Mouse (Mus musculus) cerebral cortex, adult 2 months (tissue): ENCODE measurements around the gene Gfpt1.

Source experiments
- WGBS: fragments of 180-500 bp; shearing (Covaris S2); methylation state at CpG from one replicate; pipeline ENCODE4 v1.1.7; 2018; 5-methylcytosine and 5-hydroxymethylcytosine counted together

Gfpt1 gene

DNA sequence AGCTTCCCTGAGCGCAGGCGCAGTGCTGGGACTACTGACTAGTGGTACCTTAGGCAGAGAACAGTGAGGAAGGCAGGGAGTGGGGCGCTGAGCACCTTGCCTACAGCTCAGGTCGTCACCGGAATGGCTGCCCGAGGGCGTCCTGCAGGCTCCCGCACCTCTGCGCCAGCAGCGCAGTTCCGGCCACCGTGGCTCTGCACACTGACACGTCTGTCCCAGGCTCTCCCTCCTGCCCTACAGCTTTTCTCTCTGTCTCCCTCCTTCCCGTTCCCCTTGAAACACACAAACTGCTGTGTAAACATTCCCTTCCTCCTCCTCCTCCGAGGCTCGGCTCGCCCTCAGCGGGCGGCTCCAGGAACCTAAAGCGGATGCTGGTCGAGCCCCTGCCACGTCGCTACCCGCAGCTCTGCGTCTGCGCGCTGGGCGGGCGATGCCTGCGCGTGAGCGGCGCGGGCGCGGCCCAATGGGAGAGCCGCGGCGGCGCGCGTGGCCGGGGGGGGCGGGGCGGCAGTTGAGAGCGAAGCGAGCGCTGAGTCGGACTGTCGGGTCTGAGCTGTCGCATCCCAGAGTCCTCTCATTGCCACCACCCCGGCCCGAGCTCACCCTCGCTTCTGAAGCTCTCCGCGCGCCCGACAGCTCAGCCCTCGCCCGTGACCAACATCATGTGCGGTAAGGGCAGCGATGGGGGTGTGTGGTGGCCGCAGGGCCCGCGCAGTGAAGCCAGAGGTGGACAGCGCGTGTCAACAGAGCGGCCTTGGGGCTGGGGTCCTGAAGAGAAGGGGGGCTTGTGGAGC lies at the start of gene Gfpt1:
Gene Gfpt1, plus strand, starts transcription at position 510 of the 794 bp plus-strand sequence.
- under 1% methylated on average over 68 of the region's 68 CpGs for WGBS

DNA sequence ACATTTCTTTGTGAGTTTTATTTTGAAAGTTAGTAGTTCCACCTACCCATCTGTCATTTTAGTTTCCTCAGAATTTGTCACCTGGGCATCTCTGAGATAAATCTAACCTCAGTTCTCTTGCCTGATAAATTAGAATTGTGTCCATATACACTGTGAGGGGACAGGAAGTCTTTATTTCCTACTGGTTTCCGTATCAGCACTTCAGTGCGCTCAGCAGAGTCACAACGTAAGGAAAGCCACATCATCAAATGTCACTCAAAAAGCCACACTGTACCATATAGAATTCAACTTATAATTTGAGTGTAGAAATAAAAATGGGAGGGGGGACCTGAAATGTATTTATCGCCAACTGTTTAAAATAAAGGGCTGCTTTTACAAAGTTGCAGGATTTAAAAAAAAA lies 48.4 kb upstream of the Gfpt1 start:
- WGBS, result 79% methylated on average over 4 of the region's 4 CpGs

DNA sequence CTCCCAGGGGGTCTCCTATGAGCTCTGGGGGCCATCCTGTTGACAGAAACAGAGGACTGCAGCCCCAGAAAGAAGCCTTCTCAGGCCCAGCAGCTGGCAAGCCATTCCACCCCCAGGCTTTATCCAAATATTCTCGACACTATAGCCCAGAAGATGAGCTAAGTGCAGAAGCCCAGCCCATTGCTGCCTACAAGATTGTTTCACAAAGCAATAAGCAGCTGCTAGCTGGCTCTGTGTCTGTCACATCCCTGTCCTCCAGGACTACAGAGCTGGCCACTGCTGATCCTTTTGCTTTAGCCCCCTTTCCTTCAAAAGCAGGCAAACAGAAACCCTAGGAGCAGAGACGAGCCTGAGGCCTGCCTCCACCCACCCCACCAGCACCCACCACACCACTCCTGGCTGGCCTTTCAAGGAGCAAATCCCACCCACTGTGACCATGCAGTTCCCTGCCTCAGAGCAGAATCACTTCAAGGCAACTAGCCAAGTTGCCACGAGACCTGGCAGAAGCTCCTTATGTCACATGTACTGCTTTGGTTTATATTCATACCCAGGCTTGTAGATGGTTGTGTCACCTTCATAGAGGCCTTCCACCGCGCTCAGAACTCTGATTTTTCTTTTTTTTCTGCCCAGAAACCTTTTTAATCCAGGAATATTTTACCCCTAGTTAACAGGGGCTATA lies 45.9 kb upstream of the Gfpt1 start:
- 38% methylated on average over 5 of the region's 5 CpGs for WGBS

DNA sequence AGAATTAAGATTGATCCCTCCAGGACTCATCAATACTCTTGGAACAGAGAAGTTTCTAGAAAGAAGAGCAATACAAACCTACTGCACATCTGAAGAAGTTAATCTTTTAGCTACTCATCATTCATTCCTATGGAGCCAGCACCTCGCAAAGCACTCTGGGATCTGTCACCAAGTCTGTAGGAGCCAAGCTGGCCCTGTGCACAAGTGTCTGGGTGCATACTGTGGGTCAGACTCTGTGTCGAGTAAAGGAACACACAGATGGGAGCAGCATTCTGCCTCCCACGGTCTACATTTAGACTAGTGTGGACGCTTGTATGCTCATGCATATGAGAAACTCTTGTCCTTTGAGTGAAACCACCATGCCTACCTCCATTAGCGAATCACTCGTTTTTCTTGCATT lies 45.3 kb upstream of the Gfpt1 start:
- 65% methylated on average over 6 of the region's 6 CpGs for WGBS

DNA sequence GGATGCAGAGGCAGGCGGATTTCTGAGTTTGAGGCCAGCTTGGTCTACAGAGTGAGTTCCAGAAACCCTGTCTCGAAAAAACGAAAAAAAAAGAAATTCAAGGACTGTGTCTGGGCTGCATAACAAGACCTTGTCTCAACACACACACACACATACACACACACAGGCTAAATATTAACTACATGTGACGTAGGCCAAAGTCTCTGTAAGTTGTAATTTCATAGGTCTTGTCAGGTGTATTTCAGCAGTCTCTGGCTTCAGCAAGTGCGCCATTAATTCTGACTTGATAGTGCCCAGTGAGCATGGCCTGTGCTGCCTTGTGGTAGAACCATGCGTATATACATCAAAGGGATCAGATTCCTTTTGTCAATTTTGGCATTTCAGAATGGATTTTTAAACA lies 40.7 kb upstream of the Gfpt1 start:
- WGBS, result 96% methylated on average over 6 of the region's 6 CpGs

DNA sequence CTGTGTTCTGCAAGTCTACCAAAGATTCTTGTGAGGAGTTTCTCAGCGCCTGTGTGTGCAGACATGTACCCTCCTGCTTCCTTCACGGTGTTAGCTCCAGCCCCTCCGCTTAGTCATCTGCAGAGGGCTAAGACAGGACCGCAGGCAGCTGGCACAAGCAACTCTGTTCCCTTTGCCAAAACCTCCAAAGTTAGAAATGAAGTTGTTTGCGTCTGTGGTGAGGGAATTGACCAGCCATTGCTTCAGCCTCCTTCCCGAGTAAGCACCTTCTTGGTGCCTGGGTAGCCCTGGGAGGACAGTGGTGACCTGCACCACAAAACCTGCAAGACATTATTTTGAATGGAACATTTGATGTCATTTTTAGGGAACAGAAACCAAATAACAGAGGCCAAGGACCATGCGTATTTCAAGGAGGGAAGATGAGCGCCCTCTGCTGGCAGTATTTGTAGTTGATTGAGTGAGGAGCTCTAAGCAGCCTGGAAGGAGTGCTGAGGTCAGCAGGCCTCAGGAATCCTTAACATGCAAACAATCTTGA lies 40.1 kb upstream of the Gfpt1 start:
- WGBS, result 13% methylated on average over 8 of the region's 8 CpGs

DNA sequence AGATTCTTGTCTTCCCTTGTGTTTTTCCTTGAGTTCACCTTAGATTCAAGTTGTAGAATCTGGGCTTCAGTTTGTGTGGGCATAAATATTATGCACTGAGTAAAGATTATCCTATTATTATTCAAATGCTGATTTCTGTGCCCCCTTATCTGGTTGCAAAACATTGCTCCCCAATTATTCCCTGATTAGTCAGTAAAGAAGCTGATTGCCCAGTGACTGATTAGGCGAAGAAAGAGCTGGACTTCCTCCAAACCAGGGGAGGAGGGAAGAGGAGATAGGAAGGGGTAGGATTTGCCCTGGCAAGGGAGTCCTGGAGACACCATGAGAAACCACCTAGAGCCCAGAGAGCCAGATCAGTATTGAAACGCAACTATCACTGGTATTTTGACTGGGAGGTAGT lies 38.5 kb upstream of the Gfpt1 start:
- WGBS, result 49% methylated on average over 2 of the region's 2 CpGs

DNA sequence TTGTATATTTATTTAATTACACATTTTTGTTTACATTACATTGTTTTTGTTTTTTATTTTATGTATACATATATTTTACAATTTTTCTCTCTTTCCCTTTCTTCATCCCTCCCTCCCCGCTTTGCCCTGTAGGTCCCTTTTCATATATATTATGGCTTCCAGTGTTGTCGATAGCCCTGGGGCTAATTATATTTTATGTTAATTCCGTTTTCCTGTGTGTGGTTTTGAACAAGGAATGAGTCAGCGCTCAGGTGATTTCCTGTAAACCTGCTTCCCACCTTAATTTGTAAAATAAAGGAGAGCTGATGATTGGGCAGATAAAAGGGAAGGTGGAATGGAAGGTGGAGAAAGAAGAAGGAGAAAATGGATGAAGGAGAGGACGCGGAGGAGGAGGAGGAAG lies 33.8 kb upstream of the Gfpt1 start, which contains the start of gene Nfu1:
Gene Nfu1, plus strand, starts transcription at position 350 of the 400 bp plus-strand sequence.
- WGBS, result 72% methylated on average over 6 of the region's 6 CpGs

DNA sequence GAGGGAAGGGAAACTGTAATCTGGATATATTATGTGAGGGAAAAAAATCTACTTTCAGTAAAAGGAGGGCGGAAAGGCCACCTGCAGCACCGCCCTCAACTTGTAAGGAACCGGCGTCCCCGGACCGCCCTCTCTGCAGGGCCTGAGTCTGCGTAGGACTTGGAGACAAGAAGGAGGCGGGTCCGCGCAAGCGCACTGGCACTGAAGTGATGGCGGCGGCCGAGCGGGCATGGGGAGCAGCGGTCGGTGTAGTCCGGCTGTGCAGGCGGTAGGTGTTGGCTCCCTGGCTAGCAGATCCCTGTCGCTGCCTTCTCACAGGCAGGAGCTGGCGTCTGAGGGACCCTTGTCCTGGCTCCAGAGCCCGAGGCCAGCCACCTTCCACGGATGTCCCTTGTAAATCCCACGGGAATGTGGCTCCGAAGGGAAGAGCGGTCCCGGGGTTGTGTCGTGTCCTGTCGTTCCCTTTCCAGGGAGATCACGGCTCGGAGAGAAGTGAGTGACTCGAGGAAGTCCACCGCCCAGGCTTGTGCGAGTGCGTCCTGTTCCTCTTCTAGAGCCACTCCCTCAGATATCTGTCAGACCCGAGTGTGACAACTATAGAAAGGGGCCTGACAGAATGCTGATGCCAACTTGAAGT lies 32.8 kb upstream of the Gfpt1 start:
- under 1% methylated on average over 36 of the region's 36 CpGs for WGBS

DNA sequence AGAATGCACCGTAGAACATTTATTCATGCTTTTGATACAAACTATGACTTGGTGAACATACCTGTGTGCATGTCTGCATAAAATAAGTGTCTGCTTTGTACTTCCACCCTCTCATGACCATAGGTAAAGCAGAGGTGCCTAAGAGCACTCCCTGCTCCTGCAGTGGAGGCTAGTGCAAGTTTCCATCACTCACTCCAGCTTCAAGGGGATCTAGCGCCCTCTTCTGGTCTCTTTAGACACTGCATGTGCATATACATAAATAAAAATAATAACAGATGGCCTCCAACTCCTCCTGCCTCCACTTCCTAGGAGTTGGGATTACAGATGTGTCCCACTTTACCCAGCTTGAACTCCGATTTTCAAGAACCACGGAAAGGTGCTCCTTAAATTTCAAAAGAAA lies 25.7 kb upstream of the Gfpt1 start:
- 53% methylated on average over 4 of the region's 4 CpGs for WGBS

DNA sequence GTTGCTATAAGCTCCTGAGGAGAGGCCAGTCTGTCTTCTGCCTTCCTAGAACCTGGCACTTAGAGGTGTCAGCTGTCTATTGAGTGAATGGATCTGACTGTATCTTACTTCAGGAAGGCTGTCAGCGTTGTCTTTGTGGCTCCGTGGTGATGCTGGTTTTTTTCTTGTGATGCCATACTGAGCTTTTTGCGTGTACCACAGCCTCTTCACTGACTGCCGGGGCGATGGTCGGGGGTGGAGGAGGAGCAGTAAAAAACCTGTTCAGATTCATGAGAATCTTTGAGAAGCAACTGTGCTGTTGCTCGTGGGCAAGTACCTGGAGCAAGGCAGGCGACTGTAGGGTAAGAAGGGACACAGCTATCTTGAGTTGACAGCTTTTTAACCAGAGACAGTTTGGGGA lies 23.8 kb upstream of the Gfpt1 start:
- WGBS, result 62% methylated on average over 8 of the region's 8 CpGs

DNA sequence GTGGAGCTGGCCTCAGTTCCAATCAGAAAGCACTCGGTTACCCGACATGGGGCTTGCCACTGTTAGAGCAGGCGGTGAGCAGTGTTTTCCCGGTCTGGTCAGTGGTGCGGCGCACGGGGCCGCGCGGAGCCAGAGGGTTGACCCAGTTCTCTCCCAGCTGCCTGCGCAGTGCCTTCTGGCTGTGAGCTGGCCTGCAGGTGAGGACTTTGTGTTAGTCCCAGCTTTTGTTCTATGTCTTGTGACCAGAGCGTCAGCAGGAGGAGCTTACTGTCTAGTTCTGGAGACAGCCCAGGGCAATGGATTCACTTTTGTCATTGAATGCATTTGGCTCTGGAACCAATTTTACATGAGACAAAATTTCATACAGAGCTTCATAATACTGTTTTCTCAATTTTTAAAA lies 20.9 kb upstream of the Gfpt1 start:
- whole genome bisulfite sequencing, result 97% methylated on average over 12 of the region's 12 CpGs

DNA sequence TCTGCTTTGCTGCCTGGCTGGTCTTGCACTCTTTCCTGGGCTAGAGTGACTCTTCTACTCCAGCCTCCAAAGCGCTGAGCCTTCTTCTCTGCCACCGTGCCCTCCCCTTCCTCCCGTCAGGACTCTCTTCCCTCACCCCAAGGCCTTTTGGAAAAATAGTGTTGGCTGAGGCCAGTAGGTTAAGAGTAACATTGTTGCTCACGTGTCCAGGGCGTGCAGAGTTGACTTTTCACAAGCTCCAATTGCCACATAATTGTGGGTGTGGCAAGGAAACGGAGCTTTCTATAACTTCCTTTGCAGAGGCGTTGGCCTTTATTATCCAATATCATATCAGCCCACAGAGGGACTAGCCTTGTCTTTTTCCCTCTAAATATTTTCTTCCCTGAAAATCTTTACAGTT lies 15.7 kb upstream of the Gfpt1 start:
- WGBS, result 82% methylated on average over 7 of the region's 7 CpGs

DNA sequence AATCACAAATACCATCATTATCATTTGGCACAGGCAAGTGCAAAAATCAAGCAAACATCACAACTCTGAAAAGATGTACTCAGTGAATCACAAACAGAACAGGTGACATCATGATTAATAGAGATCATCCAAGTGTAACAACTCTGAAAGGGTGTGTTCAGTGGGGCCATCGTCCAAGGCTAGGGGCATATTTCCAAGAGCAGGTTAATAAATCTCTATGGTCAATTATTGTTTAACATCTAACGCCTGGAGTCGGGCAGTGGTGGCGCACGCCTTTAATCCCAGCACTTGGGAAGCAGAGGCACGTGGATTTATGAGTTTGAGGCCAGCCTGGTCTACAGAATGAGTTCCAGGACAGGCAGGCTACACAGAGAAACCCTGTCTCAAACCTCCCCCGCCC lies 11.3 kb upstream of the Gfpt1 start:
- WGBS, result 90% methylated on average over 7 of the region's 7 CpGs

DNA sequence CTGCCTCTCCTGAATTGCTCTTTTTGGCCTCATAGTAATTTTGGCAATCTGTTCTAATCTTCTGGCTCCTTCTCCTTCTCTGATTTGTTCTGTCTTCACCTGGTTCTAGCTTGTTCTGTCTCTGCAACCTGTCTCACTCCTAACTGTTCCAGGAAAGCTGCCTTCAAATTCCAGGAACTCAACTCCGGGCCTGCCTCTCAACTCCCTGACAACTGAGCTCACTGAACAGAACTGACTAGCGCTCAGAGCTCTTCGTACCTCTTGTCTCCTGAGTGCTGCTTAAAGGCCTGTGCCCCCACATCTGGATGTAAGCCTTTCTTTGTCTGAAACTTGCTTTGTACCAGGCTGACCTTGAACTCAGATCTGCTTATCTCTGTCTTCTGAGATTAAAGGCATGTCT lies 10.2 kb upstream of the Gfpt1 start:
- 96% methylated on average over 3 of the region's 3 CpGs for WGBS

DNA sequence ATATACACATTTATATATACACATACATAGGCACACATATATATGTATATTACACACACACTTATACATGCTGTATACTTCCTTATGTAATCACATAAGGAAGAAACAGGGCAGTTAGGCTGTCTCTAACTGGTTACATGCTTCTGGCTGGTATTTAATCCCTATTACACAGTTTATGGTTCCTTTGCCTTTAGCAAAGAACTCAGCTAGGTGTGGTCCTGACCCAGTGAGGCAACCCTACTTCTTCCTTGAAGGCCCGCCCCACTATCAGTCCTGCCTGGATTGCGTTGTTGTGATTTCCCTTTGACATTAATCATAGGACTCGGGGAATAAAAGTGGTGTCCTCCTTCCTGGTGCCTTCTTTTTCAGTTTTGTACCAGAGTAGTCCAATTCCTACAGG lies 8.3 kb upstream of the Gfpt1 start:
- WGBS, result 96% methylated on average over 3 of the region's 3 CpGs

DNA sequence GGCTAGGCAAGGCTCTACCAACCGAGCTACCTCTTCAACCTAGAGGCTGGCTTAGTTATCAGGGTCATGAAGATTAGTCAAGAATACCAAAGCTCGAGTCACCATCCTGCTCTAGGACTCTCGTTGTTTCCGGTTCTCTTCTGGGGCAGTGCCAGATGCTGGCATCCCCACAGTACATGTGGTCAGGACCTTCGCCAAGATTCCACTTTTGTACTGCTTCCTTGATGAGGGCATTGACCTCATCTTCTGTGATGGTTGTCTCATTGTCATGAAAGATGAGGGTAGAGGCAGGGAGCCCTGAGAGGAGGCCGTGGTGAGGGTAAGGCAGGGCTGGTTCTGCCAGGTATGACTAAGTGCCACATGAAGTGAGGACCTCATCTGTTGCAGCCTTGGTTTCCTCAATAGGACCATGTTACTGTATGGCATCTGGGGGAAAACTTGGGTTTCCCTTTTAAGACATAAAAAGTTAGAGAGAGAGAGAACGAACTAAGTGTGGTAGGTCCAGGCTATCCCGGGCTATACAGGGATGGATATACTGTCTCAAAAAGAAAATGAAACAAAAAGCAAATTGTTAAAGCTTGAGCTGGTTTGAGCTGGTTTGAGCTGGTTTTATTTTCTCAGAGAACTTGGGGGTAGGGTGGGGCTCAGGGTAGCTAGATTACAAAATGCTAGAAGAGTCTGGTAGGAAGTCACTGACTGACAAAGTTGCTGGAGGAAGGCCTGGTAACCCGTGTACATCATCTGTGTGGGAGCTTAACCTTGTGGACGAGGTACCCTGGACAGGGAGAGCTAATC lies 4.6 kb upstream of the Gfpt1 start:
- 84% methylated on average over 10 of the region's 10 CpGs for WGBS

DNA sequence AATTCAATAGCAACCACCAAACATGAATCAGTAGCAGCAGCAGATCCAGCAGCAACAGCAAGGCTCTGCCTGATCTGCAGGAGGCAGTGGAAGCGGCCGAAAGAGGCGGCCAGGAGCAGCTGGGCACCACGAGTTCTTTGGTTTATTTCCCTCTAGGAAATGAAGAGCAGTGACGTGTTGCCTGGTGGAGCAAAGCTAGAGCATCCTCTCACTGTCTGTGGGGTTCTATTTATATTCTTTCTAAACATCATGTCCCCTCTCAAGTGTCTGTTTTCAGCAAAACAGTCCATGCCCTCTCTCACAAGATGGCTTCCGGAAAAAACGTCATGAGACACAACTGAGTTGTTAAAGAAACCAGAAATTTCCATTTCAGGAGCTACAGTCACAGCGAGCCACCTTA lies 3.5 kb upstream of the Gfpt1 start:
- WGBS, result 87% methylated on average over 8 of the region's 8 CpGs

DNA sequence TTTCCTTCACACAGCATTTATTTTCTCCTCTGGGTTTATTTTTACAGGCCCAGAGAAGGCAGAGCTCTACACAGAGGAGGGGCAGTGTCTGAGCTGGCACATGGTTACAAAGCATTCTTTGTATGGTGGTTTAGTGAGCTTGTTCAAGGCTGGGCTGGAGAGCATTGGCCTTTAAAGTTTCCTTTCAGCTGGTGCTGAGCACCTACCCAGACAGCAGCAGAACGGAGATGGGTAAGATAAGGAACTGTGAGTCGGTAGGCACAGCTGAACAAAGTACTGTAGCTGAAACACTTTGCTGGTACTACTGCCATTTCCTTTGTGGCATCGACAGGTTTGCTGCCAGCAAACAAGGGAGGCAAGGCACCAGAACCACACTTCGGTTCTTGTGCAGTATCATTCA lies 1.7 kb upstream of the Gfpt1 start:
- 65% methylated on average over 4 of the region's 4 CpGs for WGBS

DNA sequence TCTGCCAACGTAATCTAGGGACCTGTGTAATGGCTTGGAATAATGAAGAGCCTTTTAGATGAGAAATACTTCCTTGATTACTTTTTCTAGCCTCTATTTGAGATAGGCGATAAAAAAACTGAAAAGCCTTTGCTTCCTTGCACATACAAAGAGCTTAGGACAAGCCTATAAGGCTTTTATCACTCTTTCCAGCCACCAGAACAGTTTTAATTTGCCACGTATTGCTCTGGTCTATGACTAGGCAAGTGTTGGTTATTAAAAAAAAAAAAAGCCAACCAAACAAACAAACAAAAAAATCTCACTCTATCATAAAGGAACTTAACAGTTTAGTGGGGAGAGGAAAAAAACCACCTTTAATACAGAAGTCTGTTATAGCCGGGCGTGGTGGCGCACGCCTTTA lies 1.2 kb upstream of the Gfpt1 start:
- WGBS, result 91% methylated on average over 7 of the region's 7 CpGs

DNA sequence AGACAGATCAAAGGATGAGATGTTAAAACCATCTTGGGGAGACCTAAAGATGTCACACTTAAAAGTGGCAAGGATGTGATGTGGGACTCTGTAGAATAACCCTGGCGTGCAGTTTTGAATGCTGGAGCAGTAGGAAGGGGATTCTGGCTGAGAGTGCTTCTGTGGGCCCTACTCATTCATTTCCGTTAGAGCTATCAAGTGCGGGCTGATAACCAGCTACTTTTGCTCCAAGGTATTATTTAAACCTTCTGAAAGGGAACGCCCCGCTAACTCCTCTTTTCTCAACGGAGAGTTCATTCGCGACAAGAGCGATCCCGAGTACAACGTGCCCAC lies 676 bp upstream of the Gfpt1 start:
- under 1% methylated on average over 11 of the region's 11 CpGs for WGBS

DNA sequence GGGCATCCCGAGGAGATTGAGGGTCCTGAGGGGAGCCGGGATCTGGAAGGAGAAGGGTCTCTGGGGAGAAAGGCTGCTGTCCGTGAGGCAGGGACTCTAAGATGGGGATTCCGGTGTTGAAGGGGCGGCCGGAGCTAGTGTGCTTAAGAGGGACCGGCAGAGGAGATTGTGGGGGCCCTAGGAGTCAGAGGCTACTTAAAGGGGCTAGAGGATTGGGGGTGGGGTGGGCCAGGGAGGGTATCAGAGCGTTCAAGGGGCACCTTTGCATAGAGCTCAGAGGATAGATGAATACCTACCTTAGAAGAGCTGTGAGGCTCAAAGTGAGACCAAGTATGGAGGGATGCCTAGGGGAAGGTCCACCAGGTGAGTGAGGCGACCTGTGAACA lies 478 bp downstream of the Gfpt1 start:
- 2% methylated on average over 9 of the region's 9 CpGs for WGBS
